Mouse (Mus musculus): ENCODE measurements around the gene Fam83e. TPM values are rescaled to one million over a fixed set of nuclear protein-coding genes. Genes with fewer than 3 reads are reported as not detected.

Gene Fam83e
- polyA plus RNA-seq, 1 experiment from 2014 or later = 1.0 TPM

DNA sequence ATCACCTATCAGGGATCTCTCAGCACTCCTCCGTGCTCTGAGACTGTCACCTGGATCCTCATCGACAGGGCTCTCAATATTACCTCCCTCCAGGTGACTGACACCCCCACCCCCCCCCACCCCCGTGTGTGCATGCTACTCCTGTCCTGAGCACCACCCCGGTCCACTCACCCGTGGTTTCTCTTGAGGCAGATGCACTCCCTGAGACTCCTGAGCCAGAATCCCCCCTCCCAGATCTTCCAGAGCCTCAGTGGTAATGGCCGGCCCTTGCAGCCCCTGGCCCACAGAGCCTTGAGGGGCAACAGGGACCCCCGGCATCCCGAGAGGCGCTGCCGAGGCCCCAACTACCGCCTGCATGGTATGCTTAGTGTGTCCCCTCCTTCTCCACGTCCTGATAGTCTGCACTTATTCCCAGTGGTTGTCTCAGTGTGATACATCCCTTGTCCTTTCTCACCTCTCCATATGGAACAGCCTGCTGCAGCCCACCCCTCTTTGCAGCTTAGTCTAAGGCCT lies 17.4 kb upstream of the Fam83e start:
- no peak for ATAC-seq (ENCODE audit: low FRiP score, low read depth)
- Histone ChIP-seq H3K9me3 (no peaks in the 10 kb centered on the region), H3K36me3 (no peaks in the 10 kb centered on the region), H3K4me1 (peaks cover 66% of the 10 kb centered on the region), H3K27ac (peak overlapping the region; percentile 79; the same call in 1 of the 2 replicates), H3K9ac (peak overlapping the region; percentile 60), H3K4me2 (replicated peaks) (peak overlapping the region; percentile 99), H3K4me3 (peak overlapping the region; percentile 73), H3K27me3 (peaks cover 21% of the 10 kb centered on the region)
- WGBS = 43% methylated on average over 12 of the region's 12 CpGs

GRCm38 (mm10) chr7:45704046-45704559 lies 16.9 kb upstream of the Fam83e start:
- H3K4me3 ChIP-seq = peak overlapping the region; percentile 73
- H3K27ac ChIP-seq = peak overlapping the region; percentile 79
- peak; percentile 33 for ATAC-seq (ENCODE audit: low FRiP score, low read depth)
- peaks cover 16% of the 10 kb centered on the region for H3K27me3 ChIP-seq
- peak overlapping the region; percentile 99 for H3K4me2 ChIP-seq (replicated peaks)
- peaks cover 71% of the 10 kb centered on the region for H3K4me1 ChIP-seq
- under 1% methylated on average over 13 of the region's 13 CpGs for WGBS
- peak overlapping the region; percentile 60 for H3K9ac ChIP-seq
- no peaks in the 10 kb centered on the region; the same call in 1 of the 2 replicates for H3K36me3 ChIP-seq
- no peaks in the 10 kb centered on the region for H3K9me3 ChIP-seq

GRCm38 (mm10) chr7:45704730-45705442 lies 16.1 kb upstream of the Fam83e start, which contains the start of gene Dbp:
TSS of gene Dbp (plus strand) at chr7:45705088.
- H3K4me1 ChIP-seq = peaks cover 74% of the 10 kb centered on the region
- H3K9me3 ChIP-seq = no peaks in the 10 kb centered on the region
- H3K4me2 ChIP-seq (replicated peaks) = peak within 1 kb of the TSS; percentile 99
- peak within 1 kb of the TSS; percentile 73 for H3K4me3 ChIP-seq
- H3K27ac ChIP-seq = peak within 1 kb of the TSS; percentile 80
- H3K36me3 ChIP-seq = peaks cover 7% of the 10 kb centered on the region
- H3K27me3 ChIP-seq = peaks cover 8% of the 10 kb centered on the region
- H3K9ac ChIP-seq = peak within 1 kb of the TSS; percentile 87
- WGBS = under 1% methylated on average over 36 of the region's 36 CpGs
- peak; percentile 90 for ATAC-seq (ENCODE audit: low FRiP score, low read depth)

GRCm38 (mm10) chr7:45705443-45705864 lies 15.6 kb upstream of the Fam83e start:
- H3K27me3 ChIP-seq = peaks cover 2% of the 10 kb centered on the region
- H3K4me2 ChIP-seq (replicated peaks) = peak overlapping the region; percentile 99
- peak overlapping the region; percentile 73 for H3K4me3 ChIP-seq
- under 1% methylated on average over 21 of the region's 21 CpGs for WGBS
- ATAC-seq (ENCODE audit: low FRiP score, low read depth) = no peak
- H3K36me3 ChIP-seq = peaks cover 12% of the 10 kb centered on the region
- peaks cover 69% of the 10 kb centered on the region for H3K4me1 ChIP-seq
- peak overlapping the region; percentile 87 for H3K9ac ChIP-seq
- peak overlapping the region; percentile 80 for H3K27ac ChIP-seq
- H3K9me3 ChIP-seq = no peaks in the 10 kb centered on the region

DNA sequence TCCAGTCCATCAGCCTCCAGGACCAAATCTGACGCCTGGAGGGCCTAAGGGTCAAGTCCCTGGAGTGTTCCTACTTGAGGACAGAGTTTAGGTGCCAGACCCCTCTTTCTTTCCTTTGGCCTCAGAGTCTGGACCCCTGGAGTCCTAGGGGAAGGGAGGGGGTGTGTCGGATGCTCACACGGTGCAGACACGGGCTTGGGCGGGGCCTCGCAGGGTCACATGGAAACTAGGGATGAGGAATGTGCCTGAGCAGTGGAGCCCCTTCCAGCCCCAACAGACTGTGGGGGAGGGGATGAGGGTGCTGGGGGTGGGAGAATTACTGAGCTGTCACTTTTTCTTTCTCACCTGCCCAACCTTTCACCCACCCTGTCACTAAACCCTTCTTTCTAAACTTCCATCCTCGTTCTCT lies 15.1 kb upstream of the Fam83e start:
- Histone ChIP-seq H3K4me1 (peaks cover 66% of the 10 kb centered on the region), H3K36me3 (peaks cover 17% of the 10 kb centered on the region), H3K4me2 (replicated peaks) (peak overlapping the region; percentile 99), H3K27ac (peak overlapping the region; percentile 93), H3K9me3 (no peaks in the 10 kb centered on the region), H3K4me3 (peak overlapping the region; percentile 73), H3K27me3 (no peaks in the 10 kb centered on the region), H3K9ac (peak overlapping the region; percentile 87)
- 0% methylated on average over 7 of the region's 7 CpGs for whole genome bisulfite sequencing
- no peak for ATAC-seq (ENCODE audit: low FRiP score, low read depth)

DNA sequence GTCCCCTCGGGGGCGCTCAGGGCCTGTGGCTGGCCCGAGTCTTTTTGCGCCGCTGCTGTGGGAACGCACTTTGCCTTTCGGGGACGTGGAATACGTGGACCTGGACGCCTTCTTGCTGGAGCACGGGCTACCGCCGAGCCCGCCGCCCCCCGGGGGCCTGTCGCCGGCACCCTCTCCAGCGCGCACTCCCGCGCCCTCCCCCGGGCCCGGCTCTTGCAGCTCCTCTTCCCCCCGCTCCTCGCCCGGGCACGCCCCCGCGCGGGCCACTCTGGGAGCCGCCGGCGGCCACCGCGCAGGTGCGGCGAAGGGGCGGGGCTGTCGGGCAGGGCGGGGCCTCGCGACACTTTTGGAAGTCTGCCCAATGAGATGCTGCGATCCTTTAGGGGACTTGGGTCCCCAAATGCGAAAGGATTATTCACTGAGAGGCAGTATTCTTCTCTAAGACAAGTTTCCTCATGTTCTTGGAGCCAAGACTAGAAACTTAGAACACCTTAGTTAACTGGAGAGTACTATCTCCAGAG lies 14.2 kb upstream of the Fam83e start:
- Histone ChIP-seq H3K36me3 (peaks cover 26% of the 10 kb centered on the region), H3K4me3 (peak overlapping the region; percentile 73), H3K27ac (peak overlapping the region; percentile 93), H3K4me2 (replicated peaks) (peak overlapping the region; percentile 99), H3K9me3 (no peaks in the 10 kb centered on the region), H3K27me3 (no peaks in the 10 kb centered on the region), H3K9ac (peak overlapping the region; percentile 87), H3K4me1 (peaks cover 58% of the 10 kb centered on the region)
- WGBS = 1% methylated on average over 45 of the region's 45 CpGs
- no peak for ATAC-seq (ENCODE audit: low FRiP score, low read depth)

DNA sequence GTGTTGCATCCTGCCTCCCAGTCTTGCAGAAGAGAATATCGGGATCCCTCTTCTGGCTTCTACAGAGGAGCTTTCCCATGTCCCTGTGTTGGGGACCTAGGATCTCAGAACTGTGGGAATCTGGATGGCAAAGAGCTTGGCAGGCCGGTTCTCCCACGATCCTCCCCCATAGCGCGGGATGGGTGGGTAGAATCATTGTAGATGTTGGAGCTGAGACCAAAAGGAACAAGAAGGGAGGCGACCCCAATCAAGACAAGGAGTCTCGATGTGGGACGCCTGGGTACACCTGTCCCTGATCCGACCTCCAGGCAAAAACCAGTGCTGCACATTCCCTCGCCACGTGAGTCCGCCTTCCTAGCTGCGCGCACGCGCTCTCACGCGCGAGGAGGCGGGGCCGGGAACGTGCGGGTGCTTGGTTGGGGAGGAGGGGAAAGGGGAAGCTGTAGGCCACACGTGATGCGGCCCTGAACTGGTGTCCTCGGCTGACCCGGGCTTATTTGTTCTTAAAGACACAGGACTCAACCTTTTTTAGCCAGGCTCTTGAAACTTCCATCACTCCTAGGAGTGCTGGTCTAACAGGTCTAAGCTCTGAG lies 13.5 kb upstream of the Fam83e start:
- Histone ChIP-seq H3K9me3 (no peaks in the 10 kb centered on the region), H3K9ac (peak overlapping the region; percentile 87), H3K36me3 (peaks cover 33% of the 10 kb centered on the region), H3K4me3 (peak overlapping the region; percentile 73), H3K4me2 (replicated peaks) (peak overlapping the region; percentile 99), H3K27ac (peak overlapping the region; percentile 93), H3K4me1 (peaks cover 58% of the 10 kb centered on the region), H3K27me3 (no peaks in the 10 kb centered on the region)
- WGBS = 0% methylated on average over 27 of the region's 27 CpGs
- ATAC-seq (ENCODE audit: low FRiP score, low read depth) = no peak

- H3K27ac ChIP-seq = peak overlapping the region; percentile 93
- no peaks in the 10 kb centered on the region for H3K27me3 ChIP-seq
- peaks cover 57% of the 10 kb centered on the region for H3K4me1 ChIP-seq
- H3K9me3 ChIP-seq = no peaks in the 10 kb centered on the region
- no peak for ATAC-seq (ENCODE audit: low FRiP score, low read depth)
- peak overlapping the region; percentile 73 for H3K4me3 ChIP-seq
- H3K36me3 ChIP-seq = peaks cover 41% of the 10 kb centered on the region
- H3K9ac ChIP-seq = peak overlapping the region; percentile 87
- H3K4me2 ChIP-seq (replicated peaks) = peak overlapping the region; percentile 99
- WGBS = 32% methylated on average over 13 of the region's 13 CpGs
Observed at GRCm38 (mm10) chr7:45708221-45708761, 12.7 kb upstream of the Fam83e start.

DNA sequence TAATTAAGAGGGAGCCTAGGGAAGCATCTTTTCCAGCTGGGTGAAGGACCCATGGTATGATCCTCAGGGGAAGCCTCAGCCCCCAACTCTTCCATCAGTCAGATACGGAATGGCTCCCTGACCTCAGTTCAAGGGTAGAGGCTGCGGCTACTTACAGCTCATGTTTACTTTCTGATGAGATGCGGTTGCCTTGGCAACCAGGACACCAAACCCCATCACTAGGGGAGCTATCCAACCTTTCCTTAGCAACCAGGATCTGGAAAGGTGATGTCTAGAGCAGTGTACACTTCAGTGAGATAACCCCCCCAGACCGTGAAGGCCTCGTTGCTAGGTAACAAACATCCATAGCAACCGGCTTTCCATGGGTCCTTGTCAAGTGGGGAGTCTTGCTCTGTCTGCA lies 12.0 kb upstream of the Fam83e start:
- no peak overlapping the region for H3K27ac ChIP-seq
- peaks cover 51% of the 10 kb centered on the region for H3K4me1 ChIP-seq
- peak overlapping the region; percentile 99; the same call in 1 of the 2 replicates for H3K4me2 ChIP-seq (replicated peaks)
- no peaks in the 10 kb centered on the region for H3K27me3 ChIP-seq
- no peak overlapping the region for H3K4me3 ChIP-seq
- 0 out of 2 replicates have a peak overlapping the region, but pooled peaks have one; percentile 25 for H3K9ac ChIP-seq
- WGBS = 59% methylated on average over 6 of the region's 6 CpGs
- no peaks in the 10 kb centered on the region for H3K9me3 ChIP-seq
- peaks cover 44% of the 10 kb centered on the region for H3K36me3 ChIP-seq
- ATAC-seq (ENCODE audit: low FRiP score, low read depth) = no peak

DNA sequence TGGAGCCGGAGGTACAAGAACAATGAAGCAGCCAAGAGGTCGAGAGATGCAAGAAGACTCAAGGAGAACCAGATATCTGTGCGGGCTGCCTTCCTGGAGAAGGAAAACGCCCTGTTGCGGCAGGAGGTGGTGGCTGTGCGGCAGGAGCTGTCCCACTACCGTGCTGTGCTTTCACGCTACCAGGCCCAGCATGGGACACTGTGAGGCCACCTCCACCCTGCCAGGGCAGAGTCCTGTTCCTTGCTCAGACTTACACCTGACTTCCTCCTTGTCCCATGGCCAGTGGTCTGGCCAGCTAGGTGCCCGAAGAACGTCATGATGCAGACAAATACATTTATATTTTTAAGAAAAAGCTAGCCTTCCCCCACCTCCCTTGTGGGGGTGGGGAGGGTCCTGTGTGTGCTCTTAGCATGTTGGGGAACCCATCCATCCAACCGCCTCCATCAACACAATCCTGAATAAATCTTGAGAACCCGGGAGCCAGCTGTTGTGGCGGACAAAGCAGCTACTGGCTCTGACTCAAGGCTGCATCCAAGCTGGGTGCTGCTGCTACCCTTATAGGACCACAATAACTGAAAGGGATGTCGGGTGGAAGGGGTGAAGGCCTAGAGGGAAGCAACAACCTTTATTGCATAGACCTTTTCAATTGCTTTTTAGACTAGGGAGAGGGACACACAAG lies 11.2 kb upstream of the Fam83e start:
- no peaks in the 10 kb centered on the region for H3K9me3 ChIP-seq
- H3K4me3 ChIP-seq = no peak overlapping the region
- H3K4me2 ChIP-seq (replicated peaks) = no peak overlapping the region
- 0 out of 2 replicates have a peak overlapping the region, but pooled peaks have one; percentile 10 for H3K9ac ChIP-seq
- peaks cover 44% of the 10 kb centered on the region for H3K36me3 ChIP-seq
- no peak for ATAC-seq (ENCODE audit: low FRiP score, low read depth)
- 80% methylated on average over 14 of the region's 14 CpGs for WGBS
- no peak overlapping the region for H3K27ac ChIP-seq
- H3K4me1 ChIP-seq = peaks cover 57% of the 10 kb centered on the region
- no peaks in the 10 kb centered on the region for H3K27me3 ChIP-seq

DNA sequence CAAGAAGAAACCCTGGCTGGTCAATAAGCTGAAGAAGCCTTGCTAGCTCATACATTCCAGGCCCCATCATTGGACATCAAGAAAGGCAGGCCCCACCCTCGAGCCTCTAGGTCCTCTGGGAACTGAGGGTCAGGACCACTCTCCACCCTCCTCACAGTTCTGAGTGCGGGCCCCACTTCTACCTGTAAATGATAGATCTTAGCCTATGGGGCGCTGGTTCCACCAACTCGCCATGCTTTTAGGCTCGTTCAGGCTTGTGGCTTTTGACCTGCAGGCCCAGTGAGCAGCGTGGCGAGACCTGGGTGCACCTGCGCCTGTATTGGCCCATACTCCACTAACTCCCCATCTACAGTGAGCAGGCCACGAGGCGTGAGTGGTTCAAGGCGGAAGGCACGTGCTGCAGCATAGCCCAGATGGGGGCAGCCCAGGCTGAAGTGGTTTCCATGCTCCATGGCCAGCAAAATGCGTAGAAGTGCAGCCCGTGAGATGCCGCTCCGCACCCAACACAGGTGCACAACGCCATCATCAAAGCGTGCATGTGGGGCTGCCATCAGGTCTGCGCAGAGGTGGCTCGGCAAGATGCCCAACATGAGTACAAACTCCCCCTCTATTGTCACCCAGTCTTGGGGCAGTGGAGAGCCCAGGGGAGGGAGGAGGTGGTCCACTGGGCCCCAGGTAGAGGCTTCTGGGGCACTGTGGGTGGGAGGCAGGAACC lies 10.4 kb upstream of the Fam83e start:
- WGBS = 93% methylated on average over 20 of the region's 20 CpGs
- H3K9ac ChIP-seq = no peak overlapping the region
- H3K27ac ChIP-seq = no peak overlapping the region
- H3K4me1 ChIP-seq = peaks cover 55% of the 10 kb centered on the region
- no peaks in the 10 kb centered on the region for H3K9me3 ChIP-seq
- H3K4me3 ChIP-seq = no peak overlapping the region
- no peak for ATAC-seq (ENCODE audit: low FRiP score, low read depth)
- no peaks in the 10 kb centered on the region for H3K27me3 ChIP-seq
- no peak overlapping the region for H3K4me2 ChIP-seq (replicated peaks)
- H3K36me3 ChIP-seq = peaks cover 44% of the 10 kb centered on the region

Data from limb, embryonic 13.5 days (tissue).